Mouse (Mus musculus): ENCODE data around the gene Usf1. TPM values are rescaled to one million over a fixed set of nuclear protein-coding genes. Genes with fewer than 3 reads are reported as not detected.
A peak's percentile ranks its signal among the peaks of the same experiment; 100 is the strongest.

Gene Usf1
- polyA plus RNA-seq, 1 experiment = 99.2 TPM

- H3K4me1 ChIP-seq (ENCODE audit: control insufficient read depth, insufficient read depth, low read length) = no peaks in the 10 kb centered on the region; the same call in 1 of the 2 replicates
- peak overlapping the region; percentile 89 for H3K4me3 ChIP-seq (ENCODE audit: insufficient read depth, low read length)
- peak overlapping the region; percentile 95 for H3K27ac ChIP-seq (ENCODE audit: insufficient read depth, low read length)
- TF ChIP-seq CTCF (IDR thresholded peaks at IDR 0.05; ENCODE audit: extremely low read depth, insufficient read depth, low read length) = no peak
- TF ChIP-seq POLR2A (IDR thresholded peaks at IDR 0.05; ENCODE audit: extremely low read depth, insufficient read depth, low read length) = 0 out of 2 replicates have a peak, but pooled peaks have one; percentile 7
These were observed 908 bp downstream of the Usf1 start for GRCm38 (mm10) chr1:171412001-171412441.

DNA sequence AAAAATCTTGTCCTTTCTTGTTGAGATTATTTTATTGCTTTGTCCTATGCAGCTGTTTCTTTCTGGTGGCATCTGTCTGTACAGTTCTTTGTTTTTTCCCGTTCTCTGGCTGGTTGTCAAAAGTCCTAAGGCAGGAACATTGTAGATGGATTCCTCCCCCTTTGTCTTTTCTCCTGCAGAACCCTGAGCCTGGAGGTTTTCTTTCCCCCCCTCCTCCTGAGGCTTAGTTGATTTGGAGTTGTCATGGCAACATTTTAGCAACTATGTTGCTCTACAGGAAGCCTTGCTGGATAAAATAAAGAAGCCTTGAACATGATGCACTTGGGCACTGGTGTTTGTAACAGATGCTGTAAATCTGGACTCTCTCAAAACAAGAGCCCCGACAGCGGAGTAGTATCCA, 1.3 kb downstream of the Usf1 start:
- H3K4me1 ChIP-seq (ENCODE audit: control insufficient read depth, insufficient read depth, low read length) = no peaks in the 10 kb centered on the region; the same call in 1 of the 2 replicates
- TF ChIP-seq POLR2A (IDR thresholded peaks at IDR 0.05; ENCODE audit: extremely low read depth, insufficient read depth, low read length) (no peak), CTCF (IDR thresholded peaks at IDR 0.05; ENCODE audit: extremely low read depth, insufficient read depth, low read length) (no peak)

DNA sequence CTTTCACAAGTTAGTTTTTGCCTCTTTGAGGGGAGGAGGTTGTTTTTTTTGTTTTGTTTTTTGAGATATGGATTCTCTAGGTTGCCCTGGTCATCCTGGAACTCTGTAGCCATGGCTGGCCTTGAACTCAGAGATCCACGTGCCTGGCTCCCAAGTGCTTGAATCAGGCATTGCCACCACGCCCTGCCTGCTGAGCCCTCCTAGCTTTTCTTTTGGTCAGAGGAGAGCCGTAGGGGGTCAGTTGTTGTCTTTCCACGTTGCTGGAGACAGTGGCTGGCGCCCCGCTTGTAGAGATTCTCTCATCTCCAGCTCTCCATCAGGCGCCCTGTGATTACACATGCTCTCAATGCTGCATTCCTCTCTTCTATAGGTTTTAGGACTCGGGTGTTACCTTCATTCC, 2.5 kb downstream of the Usf1 start:
- Histone ChIP-seq H3K27ac (ENCODE audit: insufficient read depth, low read length) (no peak overlapping the region), H3K4me3 (ENCODE audit: insufficient read depth, low read length) (no peak overlapping the region), H3K4me1 (ENCODE audit: control insufficient read depth, insufficient read depth, low read length) (no peaks in the 10 kb centered on the region; the same call in 1 of the 2 replicates)
- no peak for TF ChIP-seq POLR2A (IDR thresholded peaks at IDR 0.05; ENCODE audit: extremely low read depth, insufficient read depth, low read length)
- TF ChIP-seq CTCF (IDR thresholded peaks at IDR 0.05; ENCODE audit: extremely low read depth, insufficient read depth, low read length) = no peak

More for the DNA sequence above, 1.3 kb downstream of the Usf1 start:
- Histone ChIP-seq H3K27ac (ENCODE audit: insufficient read depth, low read length) (no peak overlapping the region), H3K4me3 (ENCODE audit: insufficient read depth, low read length) (peak overlapping the region; percentile 89)

- no peak within 1 kb of the TSS for H3K4me3 ChIP-seq (ENCODE audit: insufficient read depth, low read length)
- H3K4me1 ChIP-seq (ENCODE audit: control insufficient read depth, insufficient read depth, low read length) = no peaks in the 10 kb centered on the region
- no peak for TF ChIP-seq CTCF (IDR thresholded peaks at IDR 0.05; ENCODE audit: extremely low read depth, insufficient read depth, low read length)
- no peak for TF ChIP-seq POLR2A (IDR thresholded peaks at IDR 0.05; ENCODE audit: extremely low read depth, insufficient read depth, low read length)
- H3K27ac ChIP-seq (ENCODE audit: insufficient read depth, low read length) = no peak within 1 kb of the TSS
These were observed 7.5 kb downstream of the Usf1 start, which contains the start of gene Tstd1 for GRCm38 (mm10) chr1:171418660-171419059. Tstd1 (plus strand) TSS chr1:171418872.

DNA sequence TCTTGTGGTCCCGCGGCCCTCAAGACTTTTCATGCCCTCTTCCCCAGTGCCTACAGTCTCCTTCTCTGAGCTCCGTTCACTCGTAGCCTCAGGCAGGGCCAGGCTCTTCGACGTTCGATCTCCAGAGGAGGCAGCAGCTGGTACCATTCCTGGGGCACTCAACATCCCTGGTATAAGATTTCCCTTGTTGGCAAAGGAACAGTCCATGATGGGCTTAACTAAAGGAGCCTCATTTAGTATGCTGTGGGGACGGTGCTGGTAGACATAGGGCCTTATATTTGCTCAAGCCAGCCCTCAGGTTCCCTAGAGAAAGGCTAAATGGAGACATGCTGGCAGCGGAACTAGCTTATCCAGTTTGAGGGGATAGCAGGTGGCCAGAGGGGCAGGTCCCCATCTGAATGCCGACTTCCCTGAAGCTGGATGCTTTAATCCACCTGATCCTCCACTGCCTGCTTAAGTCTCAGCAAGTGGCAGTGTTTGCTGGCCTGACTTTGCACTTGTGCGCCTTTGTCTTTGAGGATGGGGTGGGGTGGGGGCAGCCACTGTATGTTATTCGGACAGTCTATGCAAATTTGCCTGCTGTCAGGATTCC, 8.3 kb downstream of the Usf1 start:
- H3K4me3 ChIP-seq (ENCODE audit: insufficient read depth, low read length) = no peak overlapping the region
- H3K4me1 ChIP-seq (ENCODE audit: control insufficient read depth, insufficient read depth, low read length) = no peaks in the 10 kb centered on the region
- H3K27ac ChIP-seq (ENCODE audit: insufficient read depth, low read length) = no peak overlapping the region
- TF ChIP-seq POLR2A (IDR thresholded peaks at IDR 0.05; ENCODE audit: extremely low read depth, insufficient read depth, low read length) (no peak), CTCF (IDR thresholded peaks at IDR 0.05; ENCODE audit: extremely low read depth, insufficient read depth, low read length) (no peak)

GRCm38 (mm10) chr1:171419905-171420304, 8.8 kb downstream of the Usf1 start:
- Histone ChIP-seq H3K27ac (ENCODE audit: insufficient read depth, low read length) (no peak overlapping the region), H3K4me3 (ENCODE audit: insufficient read depth, low read length) (no peak overlapping the region), H3K4me1 (ENCODE audit: control insufficient read depth, insufficient read depth, low read length) (no peaks in the 10 kb centered on the region)
- TF ChIP-seq POLR2A (IDR thresholded peaks at IDR 0.05; ENCODE audit: extremely low read depth, insufficient read depth, low read length) (no peak), CTCF (IDR thresholded peaks at IDR 0.05; ENCODE audit: extremely low read depth, insufficient read depth, low read length) (no peak)

DNA sequence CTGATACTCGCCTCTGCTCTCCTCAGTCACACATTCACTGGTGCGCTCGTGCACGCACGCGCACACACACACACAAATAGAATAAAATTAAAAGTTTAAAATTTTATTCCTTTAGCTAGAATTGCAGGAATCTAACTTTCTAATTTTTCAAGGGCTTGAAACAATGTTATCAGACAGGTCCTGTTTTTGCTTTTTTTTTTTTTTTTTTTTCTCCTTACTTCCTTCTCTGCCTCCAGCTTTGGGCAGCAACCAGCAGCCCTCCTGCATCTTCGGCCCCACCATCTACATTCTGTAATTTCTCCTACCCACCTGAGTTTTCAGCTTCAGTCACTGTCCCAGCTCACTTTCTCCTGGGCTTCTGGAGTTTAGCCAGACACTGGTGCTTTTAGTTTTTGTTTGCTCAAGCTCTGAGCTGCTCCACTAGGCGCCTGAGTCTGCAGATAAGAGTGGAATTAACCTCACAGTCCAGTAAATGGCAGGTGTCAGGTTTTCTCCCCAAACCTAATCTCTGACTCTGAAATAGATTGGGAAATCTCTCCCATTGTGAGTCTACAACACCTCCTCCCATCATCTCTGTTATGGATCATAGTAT, 11.5 kb downstream of the Usf1 start:
- Histone ChIP-seq H3K27ac (ENCODE audit: insufficient read depth, low read length) (no peak overlapping the region), H3K4me3 (ENCODE audit: insufficient read depth, low read length) (no peak overlapping the region), H3K4me1 (ENCODE audit: control insufficient read depth, insufficient read depth, low read length) (no peaks in the 10 kb centered on the region)
- TF ChIP-seq CTCF (IDR thresholded peaks at IDR 0.05; ENCODE audit: extremely low read depth, insufficient read depth, low read length) (no peak), POLR2A (IDR thresholded peaks at IDR 0.05; ENCODE audit: extremely low read depth, insufficient read depth, low read length) (no peak)

GRCm38 (mm10) chr1:171424638-171425037, 13.5 kb downstream of the Usf1 start:
- Histone ChIP-seq H3K27ac (ENCODE audit: insufficient read depth, low read length) (no peak overlapping the region), H3K4me1 (ENCODE audit: control insufficient read depth, insufficient read depth, low read length) (no peaks in the 10 kb centered on the region), H3K4me3 (ENCODE audit: insufficient read depth, low read length) (no peak overlapping the region)
- TF ChIP-seq CTCF (IDR thresholded peaks at IDR 0.05; ENCODE audit: extremely low read depth, insufficient read depth, low read length) (no peak), POLR2A (IDR thresholded peaks at IDR 0.05; ENCODE audit: extremely low read depth, insufficient read depth, low read length) (no peak)

- TF ChIP-seq POLR2A (IDR thresholded peaks at IDR 0.05; ENCODE audit: extremely low read depth, insufficient read depth, low read length) = no peak
- no peak for TF ChIP-seq CTCF (IDR thresholded peaks at IDR 0.05; ENCODE audit: extremely low read depth, insufficient read depth, low read length)
- no peak overlapping the region for H3K4me3 ChIP-seq (ENCODE audit: insufficient read depth, low read length)
- no peak overlapping the region for H3K27ac ChIP-seq (ENCODE audit: insufficient read depth, low read length)
- H3K4me1 ChIP-seq (ENCODE audit: control insufficient read depth, insufficient read depth, low read length) = no peaks in the 10 kb centered on the region
These were observed 14.0 kb downstream of the Usf1 start for GRCm38 (mm10) chr1:171425126-171425525.

DNA sequence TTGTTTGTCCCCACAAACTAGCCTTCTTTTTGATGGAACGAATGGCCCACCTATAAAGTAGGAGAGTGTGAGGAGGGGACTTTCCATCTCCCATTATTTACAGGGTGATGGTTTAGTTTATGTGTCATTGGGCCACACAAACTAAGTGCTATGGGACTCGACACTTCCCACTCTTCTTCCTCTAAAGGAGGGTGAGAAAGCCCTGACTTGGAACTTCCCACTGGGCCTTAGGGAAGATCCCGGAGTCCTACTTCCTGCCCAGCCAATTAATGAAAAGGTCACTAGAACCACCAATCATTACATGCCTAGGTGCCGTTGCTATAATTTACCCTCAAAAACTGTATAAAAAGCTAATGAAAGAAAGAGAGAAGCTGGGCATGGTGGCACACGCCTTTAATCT, 21.0 kb downstream of the Usf1 start:
- Histone ChIP-seq H3K4me1 (ENCODE audit: control insufficient read depth, insufficient read depth, low read length) (no peaks in the 10 kb centered on the region), H3K4me3 (ENCODE audit: insufficient read depth, low read length) (no peak overlapping the region), H3K27ac (ENCODE audit: insufficient read depth, low read length) (no peak overlapping the region)
- TF ChIP-seq POLR2A (IDR thresholded peaks at IDR 0.05; ENCODE audit: extremely low read depth, insufficient read depth, low read length) (no peak), CTCF (IDR thresholded peaks at IDR 0.05; ENCODE audit: extremely low read depth, insufficient read depth, low read length) (no peak)
